Mouse (Mus musculus) MEL (cell line): ENCODE measurements at regions not wholly inside any gene's neighbourhood (a gene's known extent, or its start where the extent isn't known, plus 50 kb on each side); places are given as distances from the start of the nearest gene placed in this dataset.

Experiments used
- DNase-seq: peaks from one replicate; pipeline ENCODE4 v3.0.0; 2011; ENCODE audit warnings: low read depth, low spot score
- H3K27ac ChIP-seq: 2 replicates; pipeline ENCODE4 v1.5.1; 2012; ENCODE audit warnings: low read depth, mild to moderate bottlenecking, control low read depth, low read length, moderate library complexity; ENCODE audit not compliant: control insufficient read depth
- H3K27me3 ChIP-seq, 2 experiments: fragments of 150-350 bp in 1 of 2; sonication (generic) in 1 of 2; 2 replicates each; pipeline ENCODE4 v1.6.1; 2012; ENCODE audit warnings: low read length in 2 of 2, mild to moderate bottlenecking in 2 of 2, improper control_type of control experiment in 1 of 2, moderate library complexity in 1 of 2; ENCODE audit not compliant: insufficient read depth in 2 of 2, control insufficient read depth in 1 of 2
- H3K36me3 ChIP-seq, 2 experiments: 2 replicates each; pipeline ENCODE4 v1.6.1; 2012 to 2014; ENCODE audit warnings: low read length in 2 of 2, improper control_type of control experiment in 1 of 2, inconsistent platforms in 1 of 2, mild to moderate bottlenecking in 1 of 2; ENCODE audit not compliant: insufficient read depth in 2 of 2, control insufficient read depth in 1 of 2
- H3K4me1 ChIP-seq, 2 experiments: fragments of 150-350 bp in 1 of 2; sonication (generic) in 1 of 2; 2 replicates each; pipeline ENCODE4 v1.6.1; 2012; ENCODE audit warnings: low read length in 2 of 2, improper control_type of control experiment in 1 of 2, mild to moderate bottlenecking in 1 of 2; ENCODE audit not compliant: insufficient read depth in 2 of 2, control insufficient read depth in 1 of 2
- H3K4me3 ChIP-seq, 2 experiments: fragments of 150-350 bp in 1 of 2; sonication (generic) in 1 of 2; 2 replicates each; pipeline ENCODE4 v1.5.1; 2012; ENCODE audit warnings: low read depth in 2 of 2, low read length in 2 of 2, mild to moderate bottlenecking in 2 of 2, moderate library complexity in 2 of 2, control low read depth in 1 of 2, improper control_type of control experiment in 1 of 2; ENCODE audit not compliant: control insufficient read depth in 1 of 2, insufficient read depth in 1 of 2
- H3K79me2 ChIP-seq: 2 replicates; pipeline ENCODE4 v1.6.1; 2012; ENCODE audit warnings: mild to moderate bottlenecking, low read length, moderate library complexity; ENCODE audit not compliant: control insufficient read depth, poor library complexity, insufficient read depth
- H3K9ac ChIP-seq: 2 replicates; pipeline ENCODE4 v1.6.1; 2012; ENCODE audit warnings: low read depth, mild to moderate bottlenecking, control low read depth, low read length, moderate library complexity; ENCODE audit not compliant: control insufficient read depth, poor library complexity, severe bottlenecking
- H3K9me3 ChIP-seq: fragments of 150-350 bp; sonication (generic); replicated peaks from 2 replicates; pipeline ENCODE4 v1.6.1; 2012; ENCODE audit warnings: mild to moderate bottlenecking, low read length, improper control_type of control experiment, moderate library complexity; ENCODE audit not compliant: insufficient read depth
- BHLHE40 ChIP-seq: IDR thresholded peaks from 2 replicates; pipeline ENCODE4 v1.6.1; 2012; ENCODE audit warnings: low read depth, mild to moderate bottlenecking, inconsistent platforms, low read length, improper control_type of control experiment, borderline replicate concordance
- CHD2 ChIP-seq: IDR thresholded peaks from 2 replicates; pipeline ENCODE4 v1.6.1; 2011; ENCODE audit warnings: low read length, improper control_type of control experiment
- CTCF ChIP-seq, 3 experiments: IDR thresholded peaks in 2 of 3; conservative IDR thresholded peaks in 1 of 3; 2 replicates each; pipeline ENCODE4 v1.5.1; 2011 to 2012; ENCODE audit warnings: low read length in 3 of 3, low read depth in 2 of 3, mild to moderate bottlenecking in 2 of 3, improper control_type of control experiment in 1 of 3, inconsistent platforms in 1 of 3, mixed read lengths in 1 of 3, moderate library complexity in 1 of 3; ENCODE audit not compliant: control insufficient read depth in 1 of 3, insufficient read depth in 1 of 3, poor library complexity in 1 of 3, severe bottlenecking in 1 of 3
- ELF1 ChIP-seq: IDR thresholded peaks from 2 replicates; pipeline ENCODE4 v1.6.1; 2014; ENCODE audit warnings: low read depth, mild to moderate bottlenecking, inconsistent platforms, low read length, improper control_type of control experiment, moderate library complexity
- EP300 ChIP-seq, 2 experiments: IDR thresholded peaks; 2 replicates each; pipeline ENCODE4 v1.6.1; 2011; ENCODE audit warnings: improper control_type of control experiment in 2 of 2, low read length in 2 of 2, low read depth in 1 of 2, mild to moderate bottlenecking in 1 of 2
- ETS1 ChIP-seq: IDR thresholded peaks from 2 replicates; pipeline ENCODE4 v1.6.1; 2012; ENCODE audit warnings: low read depth, mild to moderate bottlenecking, inconsistent platforms, low read length, improper control_type of control experiment, moderate library complexity
- GATA1 ChIP-seq: IDR thresholded peaks from 2 replicates; pipeline ENCODE4 v1.6.1; 2011; ENCODE audit warnings: low read depth, low read length, improper control_type of control experiment
- KAT2A ChIP-seq: conservative IDR thresholded peaks from 2 replicates; pipeline ENCODE4 v1.6.1; 2012; ENCODE audit warnings: low read depth, low read length, improper control_type of control experiment, inconsistent platforms
- MAFK ChIP-seq: IDR thresholded peaks from 2 replicates; pipeline ENCODE4 v1.6.1; 2011; ENCODE audit warnings: low read depth, mild to moderate bottlenecking, low read length, improper control_type of control experiment, borderline replicate concordance
- MAX ChIP-seq: IDR thresholded peaks from 2 replicates; pipeline ENCODE4 v1.6.1; 2011; ENCODE audit warnings: low read length, improper control_type of control experiment
- MAZ ChIP-seq: IDR thresholded peaks from 2 replicates; pipeline ENCODE4 v1.6.1; 2012; ENCODE audit warnings: low read depth, mild to moderate bottlenecking, inconsistent platforms, low read length, improper control_type of control experiment
- MXI1 ChIP-seq: IDR thresholded peaks from 2 replicates; pipeline ENCODE4 v1.6.1; 2011; ENCODE audit warnings: mild to moderate bottlenecking, low read depth, low read length, improper control_type of control experiment
- MYB ChIP-seq: IDR thresholded peaks from 2 replicates; pipeline ENCODE4 v1.6.1; 2011; ENCODE audit warnings: mild to moderate bottlenecking, low read depth, low read length, improper control_type of control experiment
- MYC ChIP-seq: IDR thresholded peaks from 2 replicates; pipeline ENCODE4 v1.6.1; 2011; ENCODE audit warnings: low read depth, mild to moderate bottlenecking, low read length, improper control_type of control experiment, moderate library complexity
- NELFE ChIP-seq: IDR thresholded peaks from 2 replicates; pipeline ENCODE4 v1.6.1; 2011; ENCODE audit warnings: low read depth, low read length, improper control_type of control experiment
- POLR2AphosphoS2 ChIP-seq: IDR thresholded peaks from 2 replicates; pipeline ENCODE4 v1.6.1; 2011; ENCODE audit warnings: low read length, improper control_type of control experiment
- RAD21 ChIP-seq: IDR thresholded peaks from 2 replicates; pipeline ENCODE4 v1.6.1; 2011; ENCODE audit warnings: mild to moderate bottlenecking, low read depth, low read length, improper control_type of control experiment
- SIN3A ChIP-seq: IDR thresholded peaks from 2 replicates; pipeline ENCODE4 v1.6.1; 2012; ENCODE audit warnings: low read length, improper control_type of control experiment, inconsistent platforms
- TAL1 ChIP-seq: IDR thresholded peaks from 2 replicates; pipeline ENCODE4 v1.6.1; 2012; ENCODE audit warnings: mild to moderate bottlenecking, inconsistent platforms, low read length, moderate library complexity, mixed read lengths
- TBP ChIP-seq: IDR thresholded peaks from 2 replicates; pipeline ENCODE4 v1.8.0; 2011; ENCODE audit warnings: low read depth, low read length, improper control_type of control experiment
- UBTF ChIP-seq: IDR thresholded peaks from 2 replicates; pipeline ENCODE4 v1.6.1; 2012; ENCODE audit warnings: low read depth, mild to moderate bottlenecking, inconsistent platforms, low read length, improper control_type of control experiment, moderate library complexity, borderline replicate concordance; ENCODE audit not compliant: insufficient read depth
- USF2 ChIP-seq, 2 experiments: IDR thresholded peaks; 2 replicates each; pipeline ENCODE4 v1.6.1; 2011 to 2012; ENCODE audit warnings: improper control_type of control experiment in 2 of 2, low read length in 2 of 2, borderline replicate concordance in 1 of 2, inconsistent platforms in 1 of 2, low read depth in 1 of 2, mild to moderate bottlenecking in 1 of 2; ENCODE audit not compliant: insufficient read depth in 1 of 2
- ZC3H11A ChIP-seq: IDR thresholded peaks from 2 replicates; pipeline ENCODE4 v1.6.1; 2012; ENCODE audit warnings: low read depth, mild to moderate bottlenecking, inconsistent platforms, low read length, improper control_type of control experiment

- Histone ChIP-seq H3K4me1 (no peaks in the 10 kb centered on the region), H3K27ac (no peak overlapping the region), H3K9ac (no peak overlapping the region), H3K4me3 (no peak overlapping the region), H3K36me3 (no peaks in the 10 kb centered on the region), H3K9me3 (no peaks in the 10 kb centered on the region), H3K79me2 (no peaks in the 10 kb centered on the region), H3K27me3 (no peaks in the 10 kb centered on the region)
- no peak for DNase-seq
- no peak for TF ChIP-seq ETS1
- TF ChIP-seq MYC: no peak
- TF ChIP-seq TBP: no peak
- TF ChIP-seq POLR2AphosphoS2: no peak
- TF ChIP-seq ELF1: no peak
- TF ChIP-seq SIN3A: no peak
- no peak for TF ChIP-seq RAD21
- TF ChIP-seq MXI1: no peak
- TF ChIP-seq KAT2A: no peak
- TF ChIP-seq GATA1: no peak
- no peak for TF ChIP-seq NELFE
- TF ChIP-seq CTCF (IDR thresholded peaks at IDR 0.05 in 2 of 3, conservative IDR thresholded peaks at IDR 0.05 in 1 of 3; ENCODE audit: control insufficient read depth in 1 of 3, insufficient read depth in 1 of 3, low read depth in 2 of 3, low read length in 3 of 3, poor library complexity in 1 of 3, severe bottlenecking in 1 of 3): no peak
- no peak for TF ChIP-seq EP300 (IDR thresholded peaks at IDR 0.05; ENCODE audit: low read depth in 1 of 2, low read length in 2 of 2)
- no peak for TF ChIP-seq MAX
- no peak for TF ChIP-seq UBTF
Measured at GRCm38 (mm10) chr3:52650071-52650470, 367.0 kb downstream of the Cog6 start.

GRCm38 (mm10) chr3:52648836-52649500, 368.1 kb downstream of the Cog6 start:
- no peaks in the 10 kb centered on the region for H3K79me2 ChIP-seq
- H3K27ac ChIP-seq: no peak overlapping the region
- no peak overlapping the region for H3K9ac ChIP-seq
- DNase-seq: no peak
- no peaks in the 10 kb centered on the region for H3K4me1 ChIP-seq
- H3K4me3 ChIP-seq: no peak overlapping the region
- no peaks in the 10 kb centered on the region for H3K36me3 ChIP-seq
- no peaks in the 10 kb centered on the region for H3K9me3 ChIP-seq
- H3K27me3 ChIP-seq: no peaks in the 10 kb centered on the region
- TF ChIP-seq SIN3A (no peak), BHLHE40 (no peak), MAFK (no peak), NELFE (no peak), TAL1 (no peak), MAZ (no peak), MXI1 (no peak), TBP (no peak), ELF1 (no peak), CTCF (IDR thresholded peaks at IDR 0.05 in 2 of 3, conservative IDR thresholded peaks at IDR 0.05 in 1 of 3; ENCODE audit: control insufficient read depth in 1 of 3, insufficient read depth in 1 of 3, low read depth in 2 of 3, low read length in 3 of 3, poor library complexity in 1 of 3, severe bottlenecking in 1 of 3) (no peak), MYC (no peak), MYB (no peak), CHD2 (no peak), ZC3H11A (no peak), GATA1 (no peak), USF2 (IDR thresholded peaks at IDR 0.05; ENCODE audit: borderline replicate concordance in 1 of 2, insufficient read depth in 1 of 2, low read depth in 1 of 2, low read length in 2 of 2) (no peak)
- TF ChIP-seq, all 39 proteins: peak for 0
